Mouse (Mus musculus) brown adipose tissue, adult 24 weeks (tissue): Measurements from ENCODE around the gene Dleu7. TPM values are rescaled to one million over a fixed set of nuclear protein-coding genes. Genes with fewer than 3 reads are reported as not detected.
A peak's percentile ranks its signal among the peaks of the same experiment; 100 is the strongest.

Source experiments
- H3K27ac ChIP-seq: fragments of 200-500 bp; replicated peaks from 2 replicates; pipeline ENCODE4 v1.5.1; 2012; ENCODE audit warnings: low read depth, mild to moderate bottlenecking, low read length
- H3K4me1 ChIP-seq: fragments of 200-500 bp; 2 replicates; pipeline ENCODE4 v1.6.1; 2012; ENCODE audit warnings: low read length, mixed read lengths; ENCODE audit not compliant: control insufficient read depth, insufficient read depth, insufficient read length
- H3K4me3 ChIP-seq: fragments of 200-500 bp; 2 replicates; pipeline ENCODE4 v1.5.1; 2012; ENCODE audit warnings: low read depth, mild to moderate bottlenecking, low read length, moderate library complexity; ENCODE audit not compliant: insufficient read depth
- polyA plus RNA-seq: library from polyadenylated mRNA; stranded (reverse); fragments of >200 nt; gene quantifications from 2 replicates; pipeline ENCODE4 v1.2.4, GENCODE M21; 2012; ENCODE audit not compliant: missing spikeins, insufficient read depth, insufficient read length

The Dleu7 gene
- not detected in 2 replicates for polyA plus RNA-seq

- no peaks in the 10 kb centered on the region for H3K4me1 ChIP-seq
- H3K27ac ChIP-seq, result no peak within 1 kb of the TSS
- H3K4me3 ChIP-seq, result 0 out of 2 replicates have a peak within 1 kb of the TSS, but pooled peaks have one; percentile 3
These were observed at the start of gene Dleu7, which contains the start of gene Rnaseh2b for GRCm38 (mm10) chr14:62292488-62293339. Gene Dleu7, minus strand, starts transcription at chr14:62293047. Gene Rnaseh2b, plus strand, starts transcription at chr14:62292589.

GRCm38 (mm10) chr14:62341887-62342642 is 49.2 kb upstream of the Dleu7 start:
- Histone ChIP-seq H3K4me1 (no peaks in the 10 kb centered on the region), H3K27ac (no peak overlapping the region), H3K4me3 (no peak overlapping the region)

GRCm38 (mm10) chr14:62339196-62339595 is 46.3 kb upstream of the Dleu7 start:
- Histone ChIP-seq H3K27ac (no peak overlapping the region), H3K4me3 (no peak overlapping the region), H3K4me1 (no peaks in the 10 kb centered on the region)

- Histone ChIP-seq H3K4me3 (no peak overlapping the region), H3K4me1 (no peaks in the 10 kb centered on the region), H3K27ac (no peak overlapping the region)
These were observed 41.3 kb upstream of the Dleu7 start for GRCm38 (mm10) chr14:62333909-62334687.

GRCm38 (mm10) chr14:62331866-62332619 is 39.2 kb upstream of the Dleu7 start:
- no peaks in the 10 kb centered on the region for H3K4me1 ChIP-seq
- H3K27ac ChIP-seq, result peak overlapping the region; percentile 88
- H3K4me3 ChIP-seq, result peak overlapping the region; percentile 98

- peak overlapping the region; percentile 98 for H3K4me3 ChIP-seq
- H3K27ac ChIP-seq, result no peak overlapping the region
These were observed 38.6 kb upstream of the Dleu7 start for GRCm38 (mm10) chr14:62331457-62331856.

GRCm38 (mm10) chr14:62329631-62330030 is 36.8 kb upstream of the Dleu7 start:
- H3K27ac ChIP-seq, result no peak overlapping the region
- no peak overlapping the region for H3K4me3 ChIP-seq
- H3K4me1 ChIP-seq, result no peaks in the 10 kb centered on the region

More at GRCm38 (mm10) chr14:62331457-62331856, 38.6 kb upstream of the Dleu7 start:
- no peaks in the 10 kb centered on the region for H3K4me1 ChIP-seq

GRCm38 (mm10) chr14:62328606-62329005 is 35.8 kb upstream of the Dleu7 start:
- Histone ChIP-seq H3K27ac (no peak overlapping the region), H3K4me1 (no peaks in the 10 kb centered on the region), H3K4me3 (no peak overlapping the region)

- Histone ChIP-seq H3K4me1 (no peaks in the 10 kb centered on the region), H3K4me3 (no peak overlapping the region), H3K27ac (no peak overlapping the region)
These were observed 34.3 kb upstream of the Dleu7 start for GRCm38 (mm10) chr14:62327171-62327570.

GRCm38 (mm10) chr14:62326026-62326425 is 33.2 kb upstream of the Dleu7 start:
- no peaks in the 10 kb centered on the region for H3K4me1 ChIP-seq
- H3K27ac ChIP-seq, result no peak overlapping the region
- H3K4me3 ChIP-seq, result no peak overlapping the region

GRCm38 (mm10) chr14:62324943-62325342 is 32.1 kb upstream of the Dleu7 start:
- no peak overlapping the region for H3K27ac ChIP-seq
- H3K4me1 ChIP-seq, result no peaks in the 10 kb centered on the region

GRCm38 (mm10) chr14:62323457-62323856 is 30.6 kb upstream of the Dleu7 start:
- Histone ChIP-seq H3K4me3 (no peak overlapping the region), H3K4me1 (no peaks in the 10 kb centered on the region), H3K27ac (no peak overlapping the region)

More at GRCm38 (mm10) chr14:62324943-62325342, 32.1 kb upstream of the Dleu7 start:
- H3K4me3 ChIP-seq, result no peak overlapping the region

- no peak overlapping the region for H3K27ac ChIP-seq
- no peak overlapping the region for H3K4me3 ChIP-seq
- H3K4me1 ChIP-seq, result no peaks in the 10 kb centered on the region
These were observed 29.9 kb upstream of the Dleu7 start for GRCm38 (mm10) chr14:62322581-62323344.

GRCm38 (mm10) chr14:62311672-62312071 is 18.8 kb upstream of the Dleu7 start:
- no peak overlapping the region for H3K4me3 ChIP-seq
- no peaks in the 10 kb centered on the region for H3K4me1 ChIP-seq
- no peak overlapping the region for H3K27ac ChIP-seq
